Mouse (Mus musculus) hindbrain, embryonic 11.5 days (tissue): Measurements from ENCODE around the gene Pgpep1. TPM values are rescaled to one million over a fixed set of nuclear protein-coding genes. Genes with fewer than 3 reads are reported as not detected.

Source experiments
- ATAC-seq: fragments of 200-750 bp; cut with Nextera tagmentation; 2 replicates; pipeline ENCODE4 v1.8.0; 2017; ENCODE audit warnings: mild to moderate bottlenecking, moderate TSS enrichment, moderate library complexity; ENCODE audit not compliant: low FRiP score
- DNase-seq: peaks from one replicate; pipeline ENCODE4 v3.0.0-alpha.2; 2015; ENCODE audit warnings: low spot score
- H3K27ac ChIP-seq: fragments of 300-500 bp; sonication (generic); 2 replicates; pipeline ENCODE4 v1.5.1; 2014; ENCODE audit warnings: mild to moderate bottlenecking, low read depth, low read length
- H3K27me3 ChIP-seq: fragments of 300-500 bp; sonication (generic); 2 replicates; pipeline ENCODE4 v1.6.1; 2014; ENCODE audit warnings: mild to moderate bottlenecking, low read length, moderate library complexity, mixed read lengths; ENCODE audit not compliant: control insufficient read depth, insufficient read depth
- H3K36me3 ChIP-seq: fragments of 300-500 bp; sonication (generic); 2 replicates; pipeline ENCODE4 v1.6.1; 2014; ENCODE audit warnings: mild to moderate bottlenecking, low read length, moderate library complexity, mixed read lengths; ENCODE audit not compliant: control insufficient read depth, insufficient read depth
- H3K4me1 ChIP-seq: fragments of 300-500 bp; sonication (generic); replicated peaks from 2 replicates; pipeline ENCODE4 v1.6.1; 2014; ENCODE audit warnings: low read length, mixed read lengths; ENCODE audit not compliant: control insufficient read depth, insufficient read depth
- H3K4me2 ChIP-seq: fragments of 300-500 bp; sonication (generic); replicated peaks from 2 replicates; pipeline ENCODE4 v1.6.1; 2014; ENCODE audit warnings: mild to moderate bottlenecking, low read depth, low read length
- H3K4me3 ChIP-seq: fragments of 300-500 bp; sonication (generic); 2 replicates; pipeline ENCODE4 v1.5.1; 2014; ENCODE audit warnings: low read depth, low read length
- H3K9ac ChIP-seq: fragments of 300-500 bp; sonication (generic); 2 replicates; pipeline ENCODE4 v1.6.1; 2014; ENCODE audit warnings: low read depth, low read length
- H3K9me3 ChIP-seq: fragments of 300-500 bp; sonication (generic); 2 replicates; pipeline ENCODE4 v1.6.1; 2016; ENCODE audit warnings: low read length; ENCODE audit not compliant: control insufficient read depth
- WGBS: fragments of 180-500 bp; shearing (Covaris S2); extraction: QIAGEN DNeasy Blood & Tissue Kit; methylation state at CpG from one replicate; pipeline ENCODE4 v1.1.7; 2014; 5-methylcytosine and 5-hydroxymethylcytosine counted together
- polyA plus RNA-seq: library from polyadenylated mRNA; unstranded; fragments of >200 nt; fragmentation: Nextera tagmentation; extraction: Ambion mirVana; gene quantifications from 2 replicates; pipeline ENCODE4 v1.2.1, GENCODE M21; 2014

Gene Pgpep1
- polyA plus RNA-seq, 1 experiment from 2014 or later = 170 TPM

DNA sequence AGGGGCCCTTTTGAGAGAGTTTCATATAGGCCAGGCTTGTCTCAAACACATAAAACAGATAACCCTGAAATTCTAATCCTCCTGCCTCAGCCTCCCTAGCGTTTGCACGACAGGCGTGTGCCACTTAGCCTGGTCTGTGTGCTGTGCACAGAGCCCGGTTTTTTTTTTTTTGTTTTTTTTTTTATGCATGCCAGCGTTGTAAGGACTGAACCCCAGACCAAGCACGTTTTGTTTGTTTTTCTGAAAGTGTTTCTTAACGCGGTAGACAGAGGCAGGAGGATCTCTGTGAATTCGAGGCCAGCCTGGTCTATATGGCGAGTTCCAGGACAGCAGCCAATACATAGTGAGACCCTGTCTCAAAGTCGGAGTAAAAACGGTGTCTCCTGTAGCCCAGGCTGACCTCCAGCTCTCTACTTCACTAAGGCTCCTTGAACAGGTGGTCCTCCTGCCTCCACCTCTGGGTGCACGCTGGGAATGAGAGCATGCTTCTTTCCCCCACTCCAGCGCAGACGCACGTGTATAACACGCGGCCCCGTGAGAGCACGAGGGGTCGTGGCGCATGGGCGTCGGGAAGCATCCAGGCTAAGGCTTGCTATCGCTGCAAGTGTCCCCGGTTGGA lies 51.3 kb downstream of the Pgpep1 start, which contains the start of gene Ssbp4:
Ssbp4 (minus strand) TSS at position 124 of the 619 bp plus-strand sequence.
- H3K36me3 ChIP-seq = no peaks in the 10 kb centered on the region
- no peaks in the 10 kb centered on the region for H3K27me3 ChIP-seq
- H3K4me2 ChIP-seq = peak within 1 kb of the TSS; percentile 91
- WGBS = 7% methylated on average over 26 of the region's 26 CpGs
- H3K9ac ChIP-seq = peak within 1 kb of the TSS; percentile 87
- peak within 1 kb of the TSS; percentile 82 for H3K4me3 ChIP-seq
- peaks cover 25% of the 10 kb centered on the region for H3K4me1 ChIP-seq
- peak within 1 kb of the TSS; percentile 98 for H3K27ac ChIP-seq
- H3K9me3 ChIP-seq = no peaks in the 10 kb centered on the region
- DNase-seq (no peak), ATAC-seq (no peak)

DNA sequence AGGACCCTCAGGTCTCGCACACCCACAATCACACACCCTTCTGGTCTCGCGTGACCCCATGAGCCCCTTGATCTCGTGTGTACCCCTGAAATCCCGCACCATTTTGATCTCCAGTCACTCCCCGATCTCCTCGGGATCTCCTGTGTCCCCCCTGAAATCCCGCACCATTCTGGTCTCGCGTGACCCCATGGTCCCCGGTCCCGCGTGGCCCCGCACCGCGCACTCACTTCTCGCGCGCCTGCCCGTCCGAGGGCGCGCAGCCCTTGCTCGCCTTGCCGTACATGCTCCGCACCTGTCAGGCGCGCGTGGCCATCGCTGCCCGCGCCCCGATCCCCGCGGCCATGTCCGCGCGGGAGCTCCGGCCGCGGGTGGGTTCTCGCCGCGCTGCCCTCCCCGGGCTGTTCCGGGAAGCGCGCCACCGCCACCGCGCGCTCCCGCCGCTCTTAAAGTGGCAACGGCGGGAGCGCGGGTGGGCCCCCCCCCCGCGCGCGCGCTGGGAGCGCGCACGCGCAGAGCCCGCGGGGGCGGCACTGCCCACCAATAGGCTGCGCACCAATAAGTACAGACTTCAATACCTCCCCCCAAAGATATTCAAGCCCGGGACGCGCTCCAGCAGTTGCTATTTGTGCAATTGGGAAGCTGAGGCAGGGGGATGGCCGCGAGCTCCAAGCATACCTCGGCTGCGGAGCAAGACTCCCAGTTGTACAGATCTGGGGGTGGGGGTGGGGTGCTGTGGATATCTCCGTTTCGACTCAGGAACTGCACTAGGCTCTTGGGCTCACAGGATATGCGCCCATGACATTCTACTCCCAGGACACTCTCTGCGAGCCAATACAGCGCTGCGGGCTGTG lies 52.1 kb downstream of the Pgpep1 start:
- WGBS = 4% methylated on average over 63 of the region's 84 CpGs

DNA sequence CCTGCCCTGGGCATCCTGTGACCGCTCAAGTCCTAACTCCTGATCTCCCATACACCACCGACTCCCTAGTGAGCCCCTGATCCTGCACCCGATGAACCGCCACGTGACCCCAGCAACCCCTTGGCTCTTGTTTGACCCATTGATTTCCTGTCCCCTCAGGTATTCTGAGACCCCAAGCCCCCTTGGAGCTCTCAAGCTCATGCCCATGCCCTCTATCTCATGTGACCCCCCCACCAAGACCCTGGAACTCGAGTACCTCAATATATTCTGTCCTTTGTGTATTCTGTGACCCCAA lies 52.6 kb downstream of the Pgpep1 start:
- DNase-seq (peak; percentile 43), ATAC-seq (no peak)
- Histone ChIP-seq H3K27me3 (no peaks in the 10 kb centered on the region), H3K4me3 (peak overlapping the region; percentile 82), H3K4me1 (peaks cover 25% of the 10 kb centered on the region), H3K9ac (peak overlapping the region; percentile 87), H3K36me3 (no peaks in the 10 kb centered on the region), H3K27ac (peak overlapping the region; percentile 98), H3K9me3 (no peaks in the 10 kb centered on the region), H3K4me2 (peak overlapping the region; percentile 91)
- 27% methylated on average over 6 of the region's 6 CpGs for WGBS

More for the DNA sequence above, 52.1 kb downstream of the Pgpep1 start:
- H3K4me2 ChIP-seq = peak overlapping the region; percentile 91
- DNase-seq (peak; percentile 67), ATAC-seq (no peak)
- peaks cover 25% of the 10 kb centered on the region for H3K4me1 ChIP-seq
- no peaks in the 10 kb centered on the region for H3K36me3 ChIP-seq
- peak overlapping the region; percentile 87 for H3K9ac ChIP-seq
- peak overlapping the region; percentile 98 for H3K27ac ChIP-seq
- peak overlapping the region; percentile 82 for H3K4me3 ChIP-seq
- H3K9me3 ChIP-seq = no peaks in the 10 kb centered on the region
- no peaks in the 10 kb centered on the region for H3K27me3 ChIP-seq

- Histone ChIP-seq H3K4me3 (peak overlapping the region; percentile 82), H3K27ac (peak overlapping the region; percentile 98; the same call in 1 of the 2 replicates), H3K36me3 (no peaks in the 10 kb centered on the region), H3K9me3 (no peaks in the 10 kb centered on the region), H3K27me3 (no peaks in the 10 kb centered on the region), H3K9ac (peak overlapping the region; percentile 87), H3K4me1 (peaks cover 25% of the 10 kb centered on the region), H3K4me2 (peak overlapping the region; percentile 91)
- no peak for DNase-seq
- no peak for ATAC-seq
- 65% methylated on average over 18 of the region's 18 CpGs for WGBS
Measured at GRCm38 (mm10) chr8:70606780-70607602, 53.2 kb downstream of the Pgpep1 start.

DNA sequence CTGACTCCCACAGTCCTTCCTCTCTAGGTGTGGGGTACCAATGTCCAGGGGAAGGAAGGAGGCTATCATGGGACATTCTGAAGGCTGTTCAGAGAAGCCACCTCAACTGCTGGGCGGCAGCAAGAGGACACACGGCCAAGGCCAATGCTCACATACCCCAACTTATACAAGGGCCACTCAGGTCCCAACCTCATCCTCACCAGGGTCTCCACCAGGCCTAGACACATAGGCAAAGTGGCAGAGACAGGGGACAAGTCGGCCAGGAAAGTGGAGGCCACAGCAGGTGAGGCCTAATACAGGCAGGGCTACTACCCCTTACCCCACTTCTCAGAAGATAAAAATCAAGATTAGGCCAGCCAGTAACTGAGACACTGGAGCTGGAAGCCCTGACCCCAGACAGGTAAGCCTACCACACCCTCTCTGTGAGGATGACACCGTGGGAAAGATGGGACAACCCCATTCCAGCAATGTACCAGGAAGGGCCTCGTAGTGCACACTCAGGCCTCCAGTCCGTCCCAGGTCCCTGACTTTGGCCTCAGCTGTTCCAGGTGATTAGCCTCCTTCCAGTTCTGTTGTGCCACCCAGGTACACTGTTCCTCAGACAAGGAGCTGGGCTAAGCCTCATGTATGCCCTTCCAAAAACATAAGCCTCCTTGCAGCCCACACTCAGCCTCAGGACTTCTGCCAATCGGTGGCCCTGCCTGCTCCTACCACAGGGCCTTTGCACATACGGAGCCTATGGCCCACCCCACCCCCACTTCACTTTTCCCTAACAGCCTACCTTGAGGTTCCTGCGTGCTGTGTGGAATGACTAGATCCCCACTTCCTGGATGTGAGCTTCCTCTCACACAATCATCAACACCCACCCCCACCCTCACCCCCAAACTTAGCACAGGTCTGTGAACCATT lies 54.1 kb downstream of the Pgpep1 start:
- Histone ChIP-seq H3K27ac (no peak overlapping the region), H3K9ac (no peak overlapping the region), H3K27me3 (no peaks in the 10 kb centered on the region), H3K4me3 (no peak overlapping the region), H3K4me2 (no peak overlapping the region; the same call in 1 of the 2 replicates), H3K4me1 (peaks cover 24% of the 10 kb centered on the region), H3K36me3 (no peaks in the 10 kb centered on the region), H3K9me3 (no peaks in the 10 kb centered on the region)
- ATAC-seq (no peak), DNase-seq (no peak)
- 85% methylated on average over 9 of the region's 9 CpGs for WGBS

DNA sequence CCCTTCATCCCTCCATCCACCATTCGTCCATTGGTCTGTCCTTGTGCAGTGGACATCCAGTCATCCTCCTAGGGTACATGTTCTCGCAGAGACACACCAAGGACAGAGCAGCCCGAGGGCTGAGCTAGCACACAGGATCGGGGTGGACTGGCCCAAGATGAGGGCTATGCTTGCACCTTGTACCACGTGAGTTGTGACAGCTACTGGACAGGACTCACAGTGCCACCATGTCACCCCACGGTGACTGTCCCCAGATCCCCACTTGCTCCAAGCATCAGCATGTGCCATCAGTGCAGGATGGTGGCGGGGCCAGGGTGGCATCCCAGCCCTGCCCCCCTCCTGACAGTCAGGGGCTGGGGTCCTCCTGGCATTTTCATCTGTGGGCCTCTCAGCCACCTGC lies 55.6 kb downstream of the Pgpep1 start:
- Histone ChIP-seq H3K9me3 (no peaks in the 10 kb centered on the region), H3K4me3 (no peak overlapping the region), H3K27me3 (no peaks in the 10 kb centered on the region), H3K27ac (0 out of 2 replicates have a peak overlapping the region, but pooled peaks have one; percentile 17), H3K4me1 (peaks cover 28% of the 10 kb centered on the region), H3K4me2 (0 out of 2 replicates have a peak overlapping the region, but pooled peaks have one; percentile 5), H3K36me3 (no peaks in the 10 kb centered on the region), H3K9ac (no peak overlapping the region)
- DNase-seq = no peak
- no peak for ATAC-seq
- WGBS = 88% methylated on average over 7 of the region's 7 CpGs

GRCm38 (mm10) chr8:70602139-70602811 lies 57.9 kb downstream of the Pgpep1 start:
- H3K27ac ChIP-seq = no peak overlapping the region
- ATAC-seq = no peak
- 93% methylated on average over 13 of the region's 13 CpGs for WGBS

More at GRCm38 (mm10) chr8:70602139-70602811, 57.9 kb downstream of the Pgpep1 start:
- Histone ChIP-seq H3K36me3 (no peaks in the 10 kb centered on the region), H3K27me3 (0 out of 2 replicates have a peak, but pooled peaks cover 3% of the 10 kb centered on the region), H3K4me3 (no peak overlapping the region), H3K4me2 (no peak overlapping the region), H3K9ac (no peak overlapping the region), H3K9me3 (no peaks in the 10 kb centered on the region), H3K4me1 (peaks cover 38% of the 10 kb centered on the region)
- no peak for DNase-seq
